25 mouse cellular contexts compared by ENCODE assay signal in genomic region chr19:47029796-47030195, GRCm38 (mm10). TPM values are rescaled to one million over a fixed set of nuclear protein-coding genes. Genes with fewer than 3 reads are reported as not detected.
A peak's percentile ranks its signal among the peaks of the same experiment; 100 is the strongest.
DNase-seq lines count a peak whose midpoint lies in the region; ATAC-seq and TF ChIP-seq lines count a peak whose summit lies in the region.
"Had no signal": no experiment of that assay in that cellular context is flagged by ENCODE, and none has a peak within 500 bp of the region (broad histone marks: within the 10 kb centered on the region; RNA-seq: fewer than 3 reads in every experiment).

No protein-coding gene starts in this region.

- no peaks in the 10 kb centered on the region for H3K9me3 ChIP-seq in hindbrain, embryonic 11.5 days (ENCODE audit: control insufficient read depth, low read length)
- H3K9me3 ChIP-seq in midbrain, embryonic 10.5 days (replicated peaks) = no peaks in the 10 kb centered on the region
- no peaks in the 10 kb centered on the region for H3K9me3 ChIP-seq in midbrain, postnatal 0 days (ENCODE audit: low read length)
- H3K9me3 ChIP-seq: embryonic facial prominence, embryonic 10.5 days; limb, embryonic 10.5 days; liver, embryonic 12.5 days; neural tube, embryonic 12.5 days had no signal

- intact Hi-C loops in gastrocnemius, postnatal 14 days (cut with DNase I; ENCODE audit: low total_unique reads) = no loop called here

- no peak for ATAC-seq in hindbrain, embryonic 11.5 days (ENCODE audit: low FRiP score)
- ATAC-seq in midbrain, postnatal 0 days (ENCODE audit: low FRiP score) = no peak
- ATAC-seq: forebrain, postnatal 0 days; liver, embryonic 12.5 days had no signal

- H3K36me3 ChIP-seq in hindbrain, embryonic 11.5 days (ENCODE audit: control insufficient read depth, insufficient read depth, low read length) = peaks cover 2% of the 10 kb centered on the region; the same call in 1 of the 2 replicates
- H3K36me3 ChIP-seq in midbrain, embryonic 10.5 days = peaks cover 32% of the 10 kb centered on the region
- peaks cover 13% of the 10 kb centered on the region for H3K36me3 ChIP-seq in midbrain, postnatal 0 days (ENCODE audit: insufficient read depth, low read length)

- H3K4me2 ChIP-seq in hindbrain, embryonic 11.5 days (replicated peaks; ENCODE audit: low read depth, low read length) = no peak overlapping the region
- H3K4me2 ChIP-seq in midbrain, postnatal 0 days (ENCODE audit: low read depth, low read length, poor library complexity, severe bottlenecking) = no peak overlapping the region
- H3K4me2 ChIP-seq: heart, embryonic 11.5 days; liver, embryonic 12.5 days; lung, embryonic 14.5 days; neural tube, embryonic 12.5 days had no signal

- DNase-seq in MN1 (ENCODE audit: low spot score) = peak; percentile 50
- no peak for DNase-seq in hindbrain, embryonic 11.5 days (ENCODE audit: low spot score)
- DNase-seq in midbrain, embryonic 10.5 days (ENCODE audit: low spot score) = no peak
- peak; percentile 16 for DNase-seq in midbrain, postnatal 0 days (ENCODE audit: low spot score)
- no peak for DNase-seq in thymus, postnatal 25 days
- DNase-seq in embryo, embryonic 10 days (ENCODE audit: low spot score) = no peak
- DNase-seq in gastrocnemius, postnatal 14 days = no peak
- DNase-seq in layer of hippocampus, postnatal 25 days (ENCODE audit: extremely low spot score in 1 of 2, low spot score in 1 of 2) = no peak
- DNase-seq: adrenal gland, postnatal 36 days; B cell, adult 2 months; cerebellum, adult 8-10 months; forebrain, postnatal 0 days; heart, postnatal 10 days; kidney, adult 8-10 months; kidney, postnatal 14 days; lung, embryonic 14.5 days; thymus, postnatal 14 days had no signal

- H3K27me3 ChIP-seq in hindbrain, embryonic 11.5 days (ENCODE audit: control insufficient read depth, insufficient read depth, low read length) = no peaks in the 10 kb centered on the region
- H3K27me3 ChIP-seq in midbrain, embryonic 10.5 days (ENCODE audit: low read depth, poor library complexity, severe bottlenecking) = no peaks in the 10 kb centered on the region
- no peaks in the 10 kb centered on the region for H3K27me3 ChIP-seq in midbrain, postnatal 0 days (ENCODE audit: insufficient read depth, low read length)
- H3K27me3 ChIP-seq: liver, embryonic 12.5 days; neural tube, embryonic 12.5 days had no signal

- H3K4me1 ChIP-seq in hindbrain, embryonic 11.5 days (replicated peaks; ENCODE audit: control insufficient read depth, insufficient read depth, low read length) = no peaks in the 10 kb centered on the region
- H3K4me1 ChIP-seq in midbrain, embryonic 10.5 days = 0 out of 2 replicates have a peak, but pooled peaks cover 3% of the 10 kb centered on the region
- H3K4me1 ChIP-seq in midbrain, postnatal 0 days (ENCODE audit: insufficient read depth, low read length) = no peaks in the 10 kb centered on the region
- H3K4me1 ChIP-seq: liver, embryonic 12.5 days; neural tube, embryonic 12.5 days had no signal

- H3K27ac ChIP-seq in hindbrain, embryonic 11.5 days (ENCODE audit: low read depth, low read length) = peak overlapping the region; percentile 78
- H3K27ac ChIP-seq in midbrain, embryonic 10.5 days (replicated peaks) = peak overlapping the region; percentile 56; the same call in 1 of the 2 replicates
- peak overlapping the region; percentile 69 for H3K27ac ChIP-seq in midbrain, postnatal 0 days (ENCODE audit: low read depth, low read length)
- H3K27ac ChIP-seq: embryonic facial prominence, embryonic 10.5 days; layer of hippocampus, adult 2 months; limb, embryonic 10.5 days; liver, embryonic 12.5 days; macrophage; neural tube, embryonic 12.5 days had no signal

- no peak for TF ChIP-seq CTCF in midbrain, postnatal 0 days (IDR thresholded peaks at IDR 0.05)

- H3K9ac ChIP-seq in hindbrain, embryonic 11.5 days (ENCODE audit: low read depth, low read length) = peak overlapping the region; percentile 27; the same call in 1 of the 2 replicates
- H3K9ac ChIP-seq in midbrain, postnatal 0 days (replicated peaks; ENCODE audit: low read length, poor library complexity, severe bottlenecking) = no peak overlapping the region
- H3K9ac ChIP-seq: forebrain, postnatal 0 days; liver, embryonic 12.5 days; lung, embryonic 14.5 days; neural tube, embryonic 12.5 days had no signal

- H3K4me3 ChIP-seq in hindbrain, embryonic 11.5 days (ENCODE audit: low read depth, low read length) = no peak overlapping the region
- no peak overlapping the region for H3K4me3 ChIP-seq in midbrain, embryonic 10.5 days
- H3K4me3 ChIP-seq in midbrain, postnatal 0 days (ENCODE audit: low read depth, low read length) = no peak overlapping the region
- H3K4me3 ChIP-seq: embryonic facial prominence, embryonic 10.5 days; layer of hippocampus, adult 2 months; limb, embryonic 10.5 days; liver, embryonic 12.5 days; neural tube, embryonic 12.5 days had no signal

- WGBS in hindbrain, embryonic 11.5 days = 62% methylated on average over 9 of the region's 9 CpGs
- 76% methylated on average over 9 of the region's 9 CpGs for WGBS in midbrain, embryonic 10.5 days
- WGBS in midbrain, postnatal 0 days = 40% methylated on average over 9 of the region's 9 CpGs

RNA-seq across cellular contexts. Expression of gene Nt5c2, which starts 14.8 kb away (rescaled TPM):
- polyA plus RNA-seq in hindbrain, embryonic 11.5 days (2014; fragmentation: Nextera tagmentation; extraction: Ambion mirVana) = 81.5 and 90.6 TPM in 2 replicates
- 64.1 and 77.4 TPM in 2 replicates for polyA plus RNA-seq in midbrain, embryonic 10.5 days (2016; fragmentation: Nextera tagmentation; extraction: Ambion mirVana)
- 64.1 and 68.1 TPM in 2 replicates for total RNA-seq in midbrain, postnatal 0 days (2014; rRNA removed)
- polyA plus RNA-seq in midbrain, postnatal 0 days (2015; fragmentation: Nextera tagmentation; extraction: Ambion mirVana) = 81.8 and 83.0 TPM in 2 replicates
- 10 to 100 TPM; 17.5 to 23.0 TPM for total RNA-seq in gastrocnemius, postnatal 14 days (2021)
- 10 to 100 TPM; 70.7 to 71.1 TPM for total RNA-seq in layer of hippocampus, postnatal 25 days (2021)

RNA-seq across cellular contexts. Expression of gene Ina, which starts 15.3 kb away (rescaled TPM):
- polyA plus RNA-seq in hindbrain, embryonic 11.5 days (2014; fragmentation: Nextera tagmentation; extraction: Ambion mirVana) = 266 and 290 TPM in 2 replicates
- polyA plus RNA-seq in midbrain, embryonic 10.5 days (2016; fragmentation: Nextera tagmentation; extraction: Ambion mirVana) = 51.0 and 98.3 TPM in 2 replicates
- total RNA-seq in midbrain, postnatal 0 days (2014; rRNA removed) = 229 and 248 TPM in 2 replicates
- 294 and 310 TPM in 2 replicates for polyA plus RNA-seq in midbrain, postnatal 0 days (2015; fragmentation: Nextera tagmentation; extraction: Ambion mirVana)
- total RNA-seq in gastrocnemius, postnatal 14 days (2021) = not detected
- total RNA-seq in layer of hippocampus, postnatal 25 days (2021) = 100 to 1,000 TPM; 178 to 189 TPM
- total RNA-seq: granulocyte monocyte progenitor cell, adult 5-6 weeks; heart, postnatal 10 days had no signal
- polyA plus RNA-seq: macrophage had no signal

RNA-seq across cellular contexts. Expression of gene Pcgf6, which starts 20.9 kb away (rescaled TPM):
- polyA plus RNA-seq in hindbrain, embryonic 11.5 days (2014; fragmentation: Nextera tagmentation; extraction: Ambion mirVana) = 31.6 and 32.2 TPM in 2 replicates
- 30.2 and 33.8 TPM in 2 replicates for polyA plus RNA-seq in midbrain, embryonic 10.5 days (2016; fragmentation: Nextera tagmentation; extraction: Ambion mirVana)
- 26.3 and 29.2 TPM in 2 replicates for total RNA-seq in midbrain, postnatal 0 days (2014; rRNA removed)
- 21.8 and 23.6 TPM in 2 replicates for polyA plus RNA-seq in midbrain, postnatal 0 days (2015; fragmentation: Nextera tagmentation; extraction: Ambion mirVana)
- total RNA-seq in gastrocnemius, postnatal 14 days (2021) = 1 to 10 TPM; 2.4 to 3.1 TPM
- total RNA-seq in layer of hippocampus, postnatal 25 days (2021) = 10 to 100 TPM; 14.5 to 20.2 TPM

RNA-seq across cellular contexts. Expression of gene Taf5, which starts 37.8 kb away (rescaled TPM):
- polyA plus RNA-seq in hindbrain, embryonic 11.5 days (2014; fragmentation: Nextera tagmentation; extraction: Ambion mirVana) = 10.8 and 11.8 TPM in 2 replicates
- polyA plus RNA-seq in midbrain, embryonic 10.5 days (2016; fragmentation: Nextera tagmentation; extraction: Ambion mirVana) = 6.8 and 7.1 TPM in 2 replicates
- total RNA-seq in midbrain, postnatal 0 days (2014; rRNA removed) = 8.6 and 10.8 TPM in 2 replicates
- 2.9 and 3.0 TPM in 2 replicates for polyA plus RNA-seq in midbrain, postnatal 0 days (2015; fragmentation: Nextera tagmentation; extraction: Ambion mirVana)
- total RNA-seq in gastrocnemius, postnatal 14 days (2021) = 1 to 10 TPM; 2.5 to 2.7 TPM
- total RNA-seq in layer of hippocampus, postnatal 25 days (2021) = 1 to 10 TPM; 6.0 to 7.2 TPM

Comparison
In these comparisons a context has a peak if more than half of its experiments do, and no peak if none do; other contexts are left out.
1. DNase-seq: peak in MN1 (single experiment) and midbrain, postnatal 0 days (single experiment); none in hindbrain, embryonic 11.5 days (single experiment), midbrain, embryonic 10.5 days (single experiment), thymus, postnatal 25 days (single experiment), embryo, embryonic 10 days (single experiment), gastrocnemius, postnatal 14 days (single experiment) and layer of hippocampus, postnatal 25 days (0 of 2).
2. RNA of gene Ina, which starts 15.3 kb away (total RNA-seq): 229 to 248 TPM in midbrain, postnatal 0 days and 178 to 189 TPM in layer of hippocampus, postnatal 25 days; not detected in gastrocnemius, postnatal 14 days; every median in the first group is over 100 times any median in the second.
3. Peak in every context shown above with its lines, with median percentiles within 50 percentile points of each other: H3K27ac ChIP-seq.